Mouse (Mus musculus) C2C12 (cell line): ENCODE measurements at regions not wholly inside any gene's neighbourhood (a gene's known extent, or its start where the extent isn't known, plus 50 kb on each side); places are given as distances from the start of the nearest gene placed in this dataset. TPM values are rescaled to one million over a fixed set of nuclear protein-coding genes. Genes with fewer than 3 reads are reported as not detected.

Source experiments
- H3K27me3 ChIP-seq: one replicate; pipeline ENCODE4 v1.6.1; 2011; ENCODE audit not compliant: control insufficient read depth, insufficient read depth, insufficient read length
- H3K36me3 ChIP-seq: one replicate; pipeline ENCODE4 v1.6.1; 2011; ENCODE audit not compliant: control insufficient read depth, insufficient read depth
- H3K4me3 ChIP-seq: one replicate; pipeline ENCODE4 v1.5.1; 2011; ENCODE audit warnings: mild to moderate bottlenecking, control low read depth; ENCODE audit not compliant: poor library complexity, insufficient read depth, severe bottlenecking
- H3K79me2 ChIP-seq: one replicate; pipeline ENCODE4 v1.6.1; 2011; ENCODE audit not compliant: control insufficient read depth, insufficient read depth
- H3K79me3 ChIP-seq: one replicate; pipeline ENCODE4 v1.6.1; 2011; ENCODE audit warnings: low read depth, control low read depth
- H3ac ChIP-seq: one replicate; pipeline ENCODE3; 2011; ENCODE audit warnings: low read depth; ENCODE audit not compliant: control insufficient read depth, insufficient read length
- CEBPB ChIP-seq: IDR thresholded peaks from one replicate; pipeline ENCODE4 v1.6.1; 2011; ENCODE audit warnings: low read depth, mild to moderate bottlenecking, control low read depth, moderate library complexity
- CTCF ChIP-seq: IDR thresholded peaks from one replicate; pipeline ENCODE4 v1.5.1; 2011; ENCODE audit not compliant: control insufficient read depth, insufficient read depth, insufficient read length
- FOSL1 ChIP-seq: IDR thresholded peaks from one replicate; pipeline ENCODE4 v1.8.0; 2011; ENCODE audit warnings: mild to moderate bottlenecking, low read length; ENCODE audit not compliant: poor library complexity, insufficient read depth, severe bottlenecking
- MAX ChIP-seq: IDR thresholded peaks from one replicate; pipeline ENCODE4 v1.6.1; 2011; ENCODE audit warnings: mild to moderate bottlenecking, control low read depth
- MYOD1 ChIP-seq: IDR thresholded peaks from one replicate; pipeline ENCODE4 v1.6.1; 2011; ENCODE audit warnings: low read depth; ENCODE audit not compliant: control insufficient read depth, insufficient read length
- MYOG ChIP-seq: IDR thresholded peaks from one replicate; pipeline ENCODE4 v1.6.1; 2011; ENCODE audit not compliant: control insufficient read depth, insufficient read length; ENCODE audit errors: extremely low read depth
- USF1 ChIP-seq: IDR thresholded peaks from one replicate; pipeline ENCODE4 v1.6.1; 2011; ENCODE audit warnings: low read depth, mild to moderate bottlenecking, control low read depth, moderate library complexity
- microRNA-seq: library from miRNA; unstranded; fragments of <30 nt; microRNA quantifications from one replicate; pipeline ENCODE4, GENCODE M21; 2019; ENCODE audit warnings: borderline microRNAs expressed

DNA sequence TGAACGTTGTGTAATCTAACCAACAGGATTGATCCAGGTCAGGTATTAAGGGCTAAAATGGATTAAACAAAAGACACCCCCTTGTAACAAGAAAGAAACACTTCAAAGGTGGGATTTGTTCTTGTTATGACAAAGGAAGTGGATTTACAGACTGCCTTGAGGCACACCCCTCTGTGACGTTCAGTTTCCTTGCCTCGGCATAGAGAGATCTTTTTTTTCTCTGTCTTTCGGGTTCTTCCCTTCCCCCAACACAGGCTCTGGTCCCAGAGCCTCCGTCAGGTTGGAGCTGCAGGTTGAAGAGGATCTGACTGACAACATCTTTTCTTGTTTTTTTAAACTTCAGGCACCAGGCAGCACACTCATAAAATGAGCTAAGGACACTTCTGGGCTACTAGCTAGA is 69.8 kb upstream of the Tmem260 start:
- no peak for TF ChIP-seq CTCF
- TF ChIP-seq FOSL1, result no peak
- TF ChIP-seq MYOG, result no peak
- no peak for TF ChIP-seq CEBPB
- no peak for TF ChIP-seq MAX
- no peak for TF ChIP-seq USF1
- TF ChIP-seq MYOD1, result no peak
- Histone ChIP-seq H3ac (no peak overlapping the region), H3K4me3 (no peak overlapping the region), H3K79me3 (no peaks in the 10 kb centered on the region), H3K79me2 (no peaks in the 10 kb centered on the region), H3K27me3 (peaks cover 4% of the 10 kb centered on the region), H3K36me3 (no peaks in the 10 kb centered on the region)

Small RNA genes lying in the stretch of these regions (microRNA-seq; reads per million reads assigned to microRNA genes)
- gene Gm23881, result not detected
